Mouse (Mus musculus): Measurements from ENCODE around the gene Sub1.

GRCm38 (mm10) chr15:12009712-12010601, 13.2 kb upstream of the Sub1 start:
- TF ChIP-seq CTCF (IDR thresholded peaks at IDR 0.05; ENCODE audit: extremely low read depth, insufficient read depth, low read length): no peak
- TF ChIP-seq POLR2A (IDR thresholded peaks at IDR 0.05; ENCODE audit: extremely low read depth, insufficient read depth, low read length): no peak
